Mouse (Mus musculus): ENCODE data around the gene Frmd4a.
"Not testable (repeated sequence)": the region's sequence is repeated elsewhere in the genome, so short reads cannot be mapped to it uniquely, and the experiment has no call there.

The Frmd4a gene

GRCm38 (mm10) chr2:4300816-4301215, 283.3 kb downstream of the Frmd4a start:
- CTCF ChIA-PET = interaction anchor here in 2 of 4 experiments (0.6 kb wide), 2 partner anchors 171 to 943 kb away, joined by 3 to 4 read pairs; no protein-coding TSS in a partner anchor
- POLR2A ChIA-PET = interaction anchor here in 1 of 4 experiments (0.5 kb wide), 1 partner anchor 761 kb away, joined by 3 read pairs; no protein-coding TSS in a partner anchor

- CTCF ChIA-PET = no interaction called here
- POLR2A ChIA-PET = interaction anchor here in 1 of 4 experiments (0.5 kb wide), 1 partner anchor 761 kb away, joined by 3 read pairs; no protein-coding TSS in a partner anchor
Observed at GRCm38 (mm10) chr2:4301256-4301655, 283.7 kb downstream of the Frmd4a start.

- ChIA-PET CTCF (no interaction called here), POLR2A (no interaction called here)
Observed at GRCm38 (mm10) chr2:4301692-4302091, 284.2 kb downstream of the Frmd4a start.

- ChIA-PET POLR2A (no interaction called here), CTCF (no interaction called here)
Observed at GRCm38 (mm10) chr2:4302119-4302518, 284.6 kb downstream of the Frmd4a start.

- ChIA-PET POLR2A (interaction anchor here in 1 of 4 experiments (0.6 kb wide), 1 partner anchor 28 kb away, joined by 4 read pairs; no protein-coding TSS in a partner anchor), CTCF (no interaction called here)
Observed at GRCm38 (mm10) chr2:4307076-4307475, 289.6 kb downstream of the Frmd4a start.

GRCm38 (mm10) chr2:4314545-4314944, 297.0 kb downstream of the Frmd4a start:
- ChIA-PET POLR2A (no interaction called here), CTCF (interaction anchor here in 1 of 4 experiments (0.8 kb wide), 1 partner anchor 546 kb away, joined by 4 read pairs; no protein-coding TSS in a partner anchor)

- POLR2A ChIA-PET = no interaction called here
- CTCF ChIA-PET = interaction anchor here in 1 of 4 experiments (1.3 kb wide), 1 partner anchor 175 kb away, joined by 3 read pairs; no protein-coding TSS in a partner anchor
Observed at GRCm38 (mm10) chr2:4316589-4316988, 299.1 kb downstream of the Frmd4a start.

- POLR2A ChIA-PET = no interaction called here
- CTCF ChIA-PET = no interaction called here
Observed at GRCm38 (mm10) chr2:4318134-4318533, 300.6 kb downstream of the Frmd4a start.

- POLR2A ChIA-PET = no interaction called here
- CTCF ChIA-PET = interaction anchor here in 2 of 4 experiments (0.7 to 1.0 kb wide), 2 partner anchors 12 to 127 kb away, joined by 3 read pairs; no protein-coding TSS in a partner anchor
Observed at GRCm38 (mm10) chr2:4326241-4327010, 308.9 kb downstream of the Frmd4a start.

GRCm38 (mm10) chr2:4327011-4327340, 309.5 kb downstream of the Frmd4a start:
- CTCF ChIA-PET = interaction anchor here in 1 of 4 experiments (1.0 kb wide), 1 partner anchor 11 kb away, joined by 3 read pairs; no protein-coding TSS in a partner anchor
- POLR2A ChIA-PET = no interaction called here

GRCm38 (mm10) chr2:4332441-4332840, 314.9 kb downstream of the Frmd4a start:
- ChIA-PET POLR2A (interaction anchor here in 1 of 4 experiments (0.6 kb wide), 1 partner anchor 419 kb away, joined by 3 read pairs; no protein-coding TSS in a partner anchor), CTCF (interaction anchor here in 2 of 4 experiments (0.6 to 0.7 kb wide), 2 partner anchors 79 to 1094 kb away, joined by 3 to 4 read pairs; no protein-coding TSS in a partner anchor)

- POLR2A ChIA-PET = interaction anchor here in 1 of 4 experiments (0.7 kb wide), 2 partner anchors 27 to 173 kb away, joined by 3 to 4 read pairs; no protein-coding TSS in a partner anchor
- CTCF ChIA-PET = no interaction called here
Observed at GRCm38 (mm10) chr2:4334201-4334600, 316.7 kb downstream of the Frmd4a start.

GRCm38 (mm10) chr2:4334936-4335335, 317.4 kb downstream of the Frmd4a start:
- CTCF ChIA-PET = no interaction called here
- POLR2A ChIA-PET = interaction anchor here in 1 of 4 experiments (0.7 kb wide), 1 partner anchor 28 kb away, joined by 4 read pairs; no protein-coding TSS in a partner anchor

- POLR2A ChIA-PET = no interaction called here
- CTCF ChIA-PET = interaction anchor here in 1 of 4 experiments (0.6 kb wide), 1 partner anchor 436 kb away, joined by 3 read pairs; no protein-coding TSS in a partner anchor
Observed at GRCm38 (mm10) chr2:4335881-4336280, 318.4 kb downstream of the Frmd4a start.

- POLR2A ChIA-PET = not testable (repeated sequence)
- CTCF ChIA-PET = interaction anchor here in 1 of 4 experiments (1.0 to 1.6 kb wide), 4 partner anchors 12 to 153 kb away, joined by 3 to 7 read pairs (median 3); no protein-coding TSS in a partner anchor
Observed at GRCm38 (mm10) chr2:4338290-4338689, 320.8 kb downstream of the Frmd4a start.

- POLR2A ChIA-PET = no interaction called here
- CTCF ChIA-PET = interaction anchor here in 1 of 4 experiments (0.6 kb wide), 1 partner anchor 52 kb away, joined by 6 read pairs; no protein-coding TSS in a partner anchor
Observed at GRCm38 (mm10) chr2:4339128-4339527, 321.6 kb downstream of the Frmd4a start.

- CTCF ChIA-PET = interaction anchor here in 1 of 4 experiments (0.6 kb wide), 1 partner anchor 52 kb away, joined by 6 read pairs; no protein-coding TSS in a partner anchor
Observed at GRCm38 (mm10) chr2:4339530-4340218, 322.2 kb downstream of the Frmd4a start.

GRCm38 (mm10) chr2:4340378-4340777, 322.9 kb downstream of the Frmd4a start:
- ChIA-PET CTCF (no interaction called here), POLR2A (no interaction called here)

More at GRCm38 (mm10) chr2:4339530-4340218, 322.2 kb downstream of the Frmd4a start:
- POLR2A ChIA-PET = no interaction called here

GRCm38 (mm10) chr2:4341141-4341540, 323.6 kb downstream of the Frmd4a start:
- POLR2A ChIA-PET = no interaction called here

GRCm38 (mm10) chr2:4342005-4342404, 324.5 kb downstream of the Frmd4a start:
- ChIA-PET POLR2A (no interaction called here), CTCF (no interaction called here)

More at GRCm38 (mm10) chr2:4341141-4341540, 323.6 kb downstream of the Frmd4a start:
- CTCF ChIA-PET = interaction anchor here in 1 of 4 experiments (0.5 kb wide), 1 partner anchor 222 kb away, joined by 5 read pairs; no protein-coding TSS in a partner anchor
